Mouse (Mus musculus): ENCODE measurements at regions not wholly inside any gene's neighbourhood (a gene's known extent, or its start where the extent isn't known, plus 50 kb on each side); places are given as distances from the start of the nearest gene placed in this dataset.

DNA sequence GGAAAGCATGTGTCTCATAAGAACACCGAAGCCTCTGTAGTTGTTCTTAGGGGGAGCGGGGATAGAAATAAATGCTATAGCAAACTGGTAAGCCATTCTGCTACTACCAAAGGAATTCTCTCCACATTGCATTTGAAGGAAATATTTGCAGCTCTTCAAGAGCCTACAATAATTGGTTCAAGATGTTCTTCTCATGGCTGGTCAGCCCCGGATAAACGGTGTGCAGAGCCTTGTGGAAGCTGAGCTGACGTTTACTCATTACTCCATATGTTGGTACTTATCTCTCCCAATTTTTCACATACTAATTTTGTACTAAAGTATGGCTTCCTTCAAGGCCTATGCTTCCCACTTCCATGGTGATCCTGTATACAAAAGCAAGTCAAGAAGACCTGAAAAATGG is 317.0 kb downstream of the Tex13c3 start:
- Histone ChIP-seq H3K27me3 (ENCODE audit: control insufficient read depth, insufficient read depth, low read depth, low read length) (no peaks in the 10 kb centered on the region), H3K4me3 (ENCODE audit: low read length) (no peak overlapping the region), H3K4me1 (replicated peaks; ENCODE audit: control insufficient read depth, insufficient read depth, low read length) (no peaks in the 10 kb centered on the region), H3K4me2 (ENCODE audit: low read depth, low read length) (no peak overlapping the region), H3K36me3 (ENCODE audit: control insufficient read depth, insufficient read depth, low read length) (no peaks in the 10 kb centered on the region), H3K9me3 (ENCODE audit: control insufficient read depth, low read length) (no peaks in the 10 kb centered on the region), H3K9ac (ENCODE audit: low read length) (no peak overlapping the region), H3K27ac (ENCODE audit: low read length) (no peak overlapping the region)
- ATAC-seq (ENCODE audit: low read depth), result no peak
- 62% methylated on average over 5 of the region's 5 CpGs for WGBS

DNA sequence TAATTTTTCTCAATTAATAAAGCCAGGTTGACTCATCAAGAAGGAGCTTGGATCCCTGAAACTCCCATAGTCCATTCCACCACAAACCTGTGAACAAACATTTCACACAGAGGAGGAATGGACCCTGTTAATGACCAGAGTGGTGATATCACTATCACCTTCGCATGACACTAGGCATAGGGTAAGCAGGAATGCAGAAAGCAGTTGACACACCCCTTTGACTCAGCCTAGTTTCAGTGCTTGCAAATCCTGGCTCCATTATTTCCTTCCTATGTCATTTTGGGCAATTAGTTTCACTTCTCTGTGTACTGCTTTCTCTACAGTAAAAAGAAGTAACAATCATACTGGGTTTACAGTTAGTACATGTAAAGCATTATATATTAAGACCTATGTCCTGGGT is 318.2 kb downstream of the Tex13c3 start:
- Histone ChIP-seq H3K4me3 (ENCODE audit: low read length) (no peak overlapping the region), H3K36me3 (ENCODE audit: control insufficient read depth, insufficient read depth, low read length) (no peaks in the 10 kb centered on the region), H3K4me2 (ENCODE audit: low read depth, low read length) (no peak overlapping the region), H3K9ac (ENCODE audit: low read length) (no peak overlapping the region), H3K4me1 (replicated peaks; ENCODE audit: control insufficient read depth, insufficient read depth, low read length) (no peaks in the 10 kb centered on the region), H3K9me3 (ENCODE audit: control insufficient read depth, low read length) (no peaks in the 10 kb centered on the region), H3K27me3 (ENCODE audit: control insufficient read depth, insufficient read depth, low read depth, low read length) (no peaks in the 10 kb centered on the region), H3K27ac (ENCODE audit: low read length) (no peak overlapping the region)
- 40% methylated on average over 1 of the region's 1 CpGs for WGBS
- no peak for ATAC-seq (ENCODE audit: low read depth)

DNA sequence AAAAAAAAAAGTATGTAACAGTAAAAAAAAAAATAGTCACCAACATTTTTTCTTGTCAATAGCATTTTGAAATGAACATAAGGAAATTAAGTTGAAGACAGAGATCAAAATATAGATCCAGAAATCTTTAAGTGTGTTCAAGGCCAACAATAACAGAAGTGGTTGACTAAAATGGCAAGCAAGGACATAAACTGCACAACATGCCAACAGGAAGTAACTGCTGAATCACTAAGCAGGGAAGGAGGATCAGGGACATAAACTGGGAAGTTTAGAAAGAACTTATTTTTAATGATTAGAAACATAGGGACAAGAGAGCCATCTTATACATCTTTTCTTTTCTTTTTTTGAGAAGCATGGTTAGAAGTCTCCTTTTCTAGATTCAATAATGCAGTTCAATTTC is 318.8 kb downstream of the Tex13c3 start:
- no peaks in the 10 kb centered on the region for H3K36me3 ChIP-seq (ENCODE audit: control insufficient read depth, insufficient read depth, low read length)
- H3K4me2 ChIP-seq (ENCODE audit: low read depth, low read length), result no peak overlapping the region
- no peaks in the 10 kb centered on the region for H3K27me3 ChIP-seq (ENCODE audit: control insufficient read depth, insufficient read depth, low read depth, low read length)
- no peaks in the 10 kb centered on the region for H3K9me3 ChIP-seq (ENCODE audit: control insufficient read depth, low read length)
- H3K27ac ChIP-seq (ENCODE audit: low read length), result no peak overlapping the region
- no peaks in the 10 kb centered on the region for H3K4me1 ChIP-seq (replicated peaks; ENCODE audit: control insufficient read depth, insufficient read depth, low read length)
- no peak for ATAC-seq (ENCODE audit: low read depth)
- no peak overlapping the region for H3K9ac ChIP-seq (ENCODE audit: low read length)
- no peak overlapping the region for H3K4me3 ChIP-seq (ENCODE audit: low read length)

DNA sequence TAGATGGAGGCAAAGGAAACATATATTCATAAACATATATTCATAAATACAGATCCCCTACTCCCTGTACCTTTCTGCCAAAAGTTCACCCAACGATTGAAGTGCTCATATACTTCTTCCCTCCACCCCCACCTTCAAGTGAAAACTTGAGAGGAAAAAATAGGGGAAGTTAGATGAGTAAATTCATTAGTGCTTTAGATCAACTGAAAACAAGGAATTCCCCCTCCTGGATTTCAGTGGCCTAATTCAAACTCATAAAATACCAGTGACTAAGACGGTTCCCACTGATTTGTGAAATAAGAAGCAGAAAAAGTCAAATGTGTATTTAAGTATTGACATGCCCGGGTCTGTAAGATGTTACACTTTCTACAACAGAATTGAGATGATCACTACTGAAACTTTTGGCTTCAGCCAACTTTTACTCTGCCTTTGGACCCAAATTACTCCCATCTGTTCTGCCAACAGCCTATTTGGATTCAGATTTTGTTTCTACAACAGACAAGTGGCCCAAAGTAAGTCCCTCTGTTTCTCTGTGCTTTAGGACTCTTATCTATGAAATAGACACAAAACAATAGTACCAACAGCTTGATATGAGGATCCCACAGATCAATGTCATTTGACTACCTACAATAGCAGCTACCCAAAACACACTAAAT is 320.7 kb downstream of the Tex13c3 start:
- Histone ChIP-seq H3K36me3 (ENCODE audit: control insufficient read depth, insufficient read depth, low read length) (no peaks in the 10 kb centered on the region), H3K27ac (ENCODE audit: low read length) (no peak overlapping the region), H3K27me3 (ENCODE audit: control insufficient read depth, insufficient read depth, low read depth, low read length) (no peaks in the 10 kb centered on the region), H3K9ac (ENCODE audit: low read length) (no peak overlapping the region), H3K4me1 (replicated peaks; ENCODE audit: control insufficient read depth, insufficient read depth, low read length) (no peaks in the 10 kb centered on the region), H3K4me2 (ENCODE audit: low read depth, low read length) (no peak overlapping the region), H3K4me3 (ENCODE audit: low read length) (no peak overlapping the region), H3K9me3 (ENCODE audit: control insufficient read depth, low read length) (no peaks in the 10 kb centered on the region)
- WGBS, result 68% methylated on average over 3 of the region's 3 CpGs
- ATAC-seq (ENCODE audit: low read depth), result no peak

DNA sequence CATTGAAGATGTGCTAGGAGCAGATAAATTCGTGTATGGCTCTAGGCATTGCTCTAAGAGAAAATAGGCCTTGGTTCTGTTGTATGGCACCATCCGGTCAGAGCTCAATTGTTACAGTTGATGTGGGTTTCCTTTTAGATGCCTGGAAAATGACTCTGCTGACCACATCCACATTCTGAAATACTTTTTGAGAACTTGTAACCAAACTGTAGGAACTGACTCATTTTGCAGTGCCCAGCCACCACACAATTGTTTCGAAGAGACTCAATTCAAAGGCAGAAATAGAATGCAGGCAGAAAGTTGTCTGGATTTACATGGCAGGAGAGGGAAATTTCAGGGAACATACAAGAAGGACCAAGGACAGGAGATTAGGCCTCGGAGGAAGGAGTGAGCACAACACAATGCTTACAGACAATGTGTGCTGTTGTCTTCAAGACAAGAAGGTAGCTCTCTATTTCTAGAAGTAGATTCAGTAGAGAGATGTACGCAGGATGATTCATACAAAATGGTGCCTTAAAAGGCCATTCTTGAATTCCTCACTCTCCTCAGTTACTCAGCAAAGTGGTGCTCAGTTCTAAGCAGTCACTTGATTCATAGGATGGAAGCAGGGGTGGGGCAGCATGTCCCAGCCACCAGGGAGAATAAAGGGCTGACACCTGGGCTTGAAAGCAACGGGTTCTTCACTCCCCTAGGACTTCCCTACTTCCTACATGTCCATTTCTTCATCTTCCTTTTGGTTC is 323.5 kb downstream of the Tex13c3 start:
- H3K27ac ChIP-seq (ENCODE audit: low read length), result no peak overlapping the region
- no peak overlapping the region for H3K9ac ChIP-seq (ENCODE audit: low read length)
- WGBS, result 76% methylated on average over 6 of the region's 6 CpGs
- H3K36me3 ChIP-seq (ENCODE audit: control insufficient read depth, insufficient read depth, low read length), result no peaks in the 10 kb centered on the region
- no peak for ATAC-seq (ENCODE audit: low read depth)
- no peaks in the 10 kb centered on the region for H3K4me1 ChIP-seq (replicated peaks; ENCODE audit: control insufficient read depth, insufficient read depth, low read length)
- H3K27me3 ChIP-seq (ENCODE audit: control insufficient read depth, insufficient read depth, low read depth, low read length), result no peaks in the 10 kb centered on the region
- no peak overlapping the region for H3K4me2 ChIP-seq (ENCODE audit: low read depth, low read length)
- H3K4me3 ChIP-seq (ENCODE audit: low read length), result no peak overlapping the region
- no peaks in the 10 kb centered on the region for H3K9me3 ChIP-seq (ENCODE audit: control insufficient read depth, low read length)

DNA sequence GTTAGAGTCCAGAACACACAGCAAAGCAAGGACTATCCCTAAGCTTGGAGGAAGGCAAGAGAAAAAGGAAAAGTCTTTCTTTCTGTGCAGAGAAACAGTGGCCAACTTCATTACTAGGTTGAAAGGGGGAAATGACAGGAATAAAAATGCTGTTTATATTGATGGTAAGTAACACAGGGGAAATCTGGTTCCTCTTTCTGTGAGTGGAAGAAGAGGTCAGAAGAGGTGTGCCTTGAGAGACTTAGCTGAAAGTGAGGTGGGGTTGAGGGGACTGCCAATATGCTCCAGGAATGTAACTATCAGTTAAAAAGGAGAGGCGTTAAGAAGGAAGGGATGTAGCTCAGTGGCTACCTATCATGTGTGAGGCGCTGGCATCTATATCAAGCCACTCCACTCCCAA is 327.5 kb downstream of the Tex13c3 start:
- 49% methylated on average over 2 of the region's 2 CpGs for WGBS
- Histone ChIP-seq H3K4me3 (ENCODE audit: low read length) (no peak overlapping the region), H3K9ac (ENCODE audit: low read length) (no peak overlapping the region), H3K36me3 (ENCODE audit: control insufficient read depth, insufficient read depth, low read length) (no peaks in the 10 kb centered on the region), H3K27me3 (ENCODE audit: control insufficient read depth, insufficient read depth, low read depth, low read length) (no peaks in the 10 kb centered on the region), H3K27ac (ENCODE audit: low read length) (no peak overlapping the region), H3K9me3 (ENCODE audit: control insufficient read depth, low read length) (no peaks in the 10 kb centered on the region), H3K4me1 (replicated peaks; ENCODE audit: control insufficient read depth, insufficient read depth, low read length) (no peaks in the 10 kb centered on the region), H3K4me2 (ENCODE audit: low read depth, low read length) (no peak overlapping the region)
- no peak for ATAC-seq (ENCODE audit: low read depth)

DNA sequence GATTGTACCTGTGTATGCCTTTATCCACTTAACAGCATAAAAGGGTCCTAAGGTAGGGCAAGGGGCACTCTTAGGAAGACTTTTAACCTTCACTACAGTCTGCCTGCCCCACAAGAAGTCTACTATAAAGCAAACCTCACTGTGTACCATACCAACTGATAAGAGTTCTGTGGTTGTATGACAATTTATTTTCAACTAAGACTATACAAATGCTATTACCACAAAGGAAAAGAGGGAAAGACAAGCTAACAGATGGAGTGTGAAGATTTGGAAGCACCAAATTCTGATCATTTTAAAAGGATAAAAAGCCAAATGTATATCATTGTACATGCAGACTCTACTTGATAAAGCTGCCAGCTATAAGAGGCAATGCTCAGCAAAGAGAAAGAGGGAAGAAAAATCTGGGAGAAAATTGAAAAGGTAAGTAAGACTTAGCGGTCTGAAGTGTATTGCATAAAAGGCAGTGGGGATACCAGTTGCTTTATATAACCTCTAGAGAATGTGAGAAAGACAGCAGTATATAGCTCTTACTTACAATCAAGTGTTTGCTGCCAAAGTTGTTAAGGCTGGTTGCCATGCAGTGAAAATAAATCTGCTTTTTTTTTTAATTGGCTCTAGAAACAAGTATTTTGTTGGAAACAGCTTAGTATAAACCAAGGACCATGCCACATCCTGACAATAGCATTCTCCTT is 328.8 kb downstream of the Tex13c3 start:
- H3K27ac ChIP-seq (ENCODE audit: low read length), result no peak overlapping the region
- H3K9me3 ChIP-seq (ENCODE audit: control insufficient read depth, low read length), result no peaks in the 10 kb centered on the region
- no peaks in the 10 kb centered on the region for H3K4me1 ChIP-seq (replicated peaks; ENCODE audit: control insufficient read depth, insufficient read depth, low read length)
- H3K4me2 ChIP-seq (ENCODE audit: low read depth, low read length), result no peak overlapping the region
- no peak overlapping the region for H3K4me3 ChIP-seq (ENCODE audit: low read length)
- H3K9ac ChIP-seq (ENCODE audit: low read length), result no peak overlapping the region
- H3K27me3 ChIP-seq (ENCODE audit: control insufficient read depth, insufficient read depth, low read depth, low read length), result no peaks in the 10 kb centered on the region
- ATAC-seq (ENCODE audit: low read depth), result no peak
- no peaks in the 10 kb centered on the region for H3K36me3 ChIP-seq (ENCODE audit: control insufficient read depth, insufficient read depth, low read length)
- 78% methylated on average over 1 of the region's 1 CpGs for WGBS

DNA sequence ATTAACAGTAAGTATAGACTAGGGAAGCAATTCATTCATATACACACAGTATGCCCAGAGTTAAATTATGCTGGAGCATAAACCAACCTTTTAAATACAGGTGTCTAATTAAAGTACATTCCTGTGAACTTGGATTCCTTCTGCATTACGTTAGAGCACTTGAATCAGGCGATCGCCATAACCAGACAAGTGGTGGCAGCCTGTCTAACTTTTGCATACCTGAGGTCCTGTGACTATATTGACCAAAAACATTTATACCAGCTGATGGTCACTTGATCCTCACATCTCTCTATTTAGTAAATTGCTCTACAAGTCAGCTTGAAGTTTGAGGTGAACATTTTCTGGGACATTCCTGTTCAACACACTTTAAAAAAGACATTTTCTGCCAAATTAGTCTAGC is 330.5 kb downstream of the Tex13c3 start:
- no peak overlapping the region for H3K27ac ChIP-seq (ENCODE audit: low read length)
- no peak overlapping the region for H3K4me3 ChIP-seq (ENCODE audit: low read length)
- H3K9me3 ChIP-seq (ENCODE audit: control insufficient read depth, low read length), result no peaks in the 10 kb centered on the region
- H3K4me1 ChIP-seq (replicated peaks; ENCODE audit: control insufficient read depth, insufficient read depth, low read length), result no peaks in the 10 kb centered on the region
- H3K9ac ChIP-seq (ENCODE audit: low read length), result no peak overlapping the region
- H3K36me3 ChIP-seq (ENCODE audit: control insufficient read depth, insufficient read depth, low read length), result no peaks in the 10 kb centered on the region
- H3K4me2 ChIP-seq (ENCODE audit: low read depth, low read length), result no peak overlapping the region
- H3K27me3 ChIP-seq (ENCODE audit: control insufficient read depth, insufficient read depth, low read depth, low read length), result no peaks in the 10 kb centered on the region
- 67% methylated on average over 3 of the region's 3 CpGs for WGBS
- ATAC-seq (ENCODE audit: low read depth), result no peak

DNA sequence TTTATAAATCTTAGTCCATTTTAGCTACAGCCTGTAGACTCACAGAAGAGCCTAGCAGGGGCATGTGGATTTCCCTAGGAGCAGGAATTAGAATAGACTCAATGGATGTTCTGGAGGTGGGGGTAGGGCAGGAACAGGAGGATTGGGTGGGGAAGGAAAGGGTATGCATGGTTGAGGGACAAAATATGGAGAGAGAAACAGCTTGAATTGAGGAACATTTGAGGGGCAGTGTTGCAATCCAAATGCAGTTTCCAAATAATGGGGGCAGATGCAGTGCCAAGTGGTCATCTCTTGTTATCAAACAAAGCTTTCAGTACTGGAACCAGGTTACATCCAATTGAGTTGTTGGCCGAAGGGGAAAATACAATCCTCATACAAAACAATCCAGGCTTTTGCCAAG is 332.4 kb downstream of the Tex13c3 start:
- Histone ChIP-seq H3K4me1 (replicated peaks; ENCODE audit: control insufficient read depth, insufficient read depth, low read length) (no peaks in the 10 kb centered on the region), H3K36me3 (ENCODE audit: control insufficient read depth, insufficient read depth, low read length) (no peaks in the 10 kb centered on the region), H3K4me2 (ENCODE audit: low read depth, low read length) (no peak overlapping the region), H3K4me3 (ENCODE audit: low read length) (no peak overlapping the region), H3K9ac (ENCODE audit: low read length) (no peak overlapping the region), H3K27ac (ENCODE audit: low read length) (no peak overlapping the region), H3K27me3 (ENCODE audit: control insufficient read depth, insufficient read depth, low read depth, low read length) (no peaks in the 10 kb centered on the region), H3K9me3 (ENCODE audit: control insufficient read depth, low read length) (no peaks in the 10 kb centered on the region)
- WGBS, result 67% methylated on average over 1 of the region's 1 CpGs
- ATAC-seq (ENCODE audit: low read depth), result no peak

Data from lung, embryonic 16.5 days (tissue).